In the genomic region with DNA sequence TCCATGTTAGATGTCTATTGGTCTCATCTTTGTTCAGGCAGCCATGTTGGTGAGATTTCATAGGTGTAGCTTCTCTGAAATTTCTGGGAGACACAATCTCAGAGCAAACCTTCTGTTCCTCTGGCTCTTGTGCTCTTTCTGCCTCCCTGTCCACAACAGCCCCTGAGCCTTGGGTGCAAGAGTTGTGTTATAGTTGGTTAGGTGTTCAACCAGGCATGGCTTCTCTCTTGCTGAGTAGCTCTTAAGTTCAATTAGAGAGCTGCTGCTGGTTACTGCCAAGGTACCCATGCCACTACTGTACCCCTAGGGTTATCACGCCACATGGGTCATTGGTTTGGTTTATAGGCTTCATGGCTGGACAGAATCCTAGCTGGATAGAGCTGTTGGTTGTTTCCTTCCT, we compare ENCODE assay signal across 22 mouse cellular contexts. TPM values are rescaled to one million over a fixed set of nuclear protein-coding genes. Genes with fewer than 3 reads are reported as not detected.
"Had no signal": no experiment of that assay in that cellular context is flagged by ENCODE, and none has a peak within 500 bp of the region (broad histone marks: within the 10 kb centered on the region; RNA-seq: fewer than 3 reads in every experiment).

No protein-coding gene starts in this region.

- DNase-seq: lung, adult 18-20 months; lung, embryonic 14.5 days; lung, postnatal 4 days; midbrain, embryonic 14.5 days; retina, postnatal 1 day; right cerebral cortex, adult 18-20 months; right cerebral cortex, postnatal 25 days; right cerebral cortex, postnatal 4 days; spleen, adult 18-20 months; thymus, adult 18-20 months; thymus, postnatal 14 days; thymus, postnatal 36 days had no signal

- H3K27me3 ChIP-seq: neural tube, embryonic 15.5 days had no signal

- H3K4me3 ChIP-seq: midbrain, embryonic 10.5 days; midbrain, embryonic 12.5 days; myocyte; neural tube, embryonic 13.5 days; neural tube, embryonic 15.5 days had no signal

- H3K36me3 ChIP-seq: midbrain, embryonic 10.5 days; midbrain, embryonic 12.5 days; neural tube, embryonic 13.5 days; neural tube, embryonic 15.5 days had no signal

- H3K27ac ChIP-seq: midbrain, embryonic 10.5 days; midbrain, embryonic 12.5 days; neural tube, embryonic 13.5 days; neural tube, embryonic 15.5 days had no signal

- H3K9me3 ChIP-seq: midbrain, embryonic 10.5 days; midbrain, embryonic 12.5 days; neural tube, embryonic 13.5 days; neural tube, embryonic 15.5 days had no signal

- ATAC-seq: midbrain, embryonic 16.5 days had no signal

- H3K9ac ChIP-seq: lung, embryonic 14.5 days; midbrain, embryonic 12.5 days; neural tube, embryonic 13.5 days; neural tube, embryonic 15.5 days had no signal

- H3K4me2 ChIP-seq: lung, embryonic 14.5 days; midbrain, embryonic 12.5 days; neural tube, embryonic 13.5 days; neural tube, embryonic 15.5 days had no signal

RNA-seq across cellular contexts. Expression of gene Tepp, which starts 5.0 kb away (rescaled TPM):
- polyA plus RNA-seq: midbrain, embryonic 10.5 days; midbrain, embryonic 12.5 days; myocyte; neural tube, embryonic 11.5 days; small intestine, adult 2 months; stomach, embryonic 14.5 days; stomach, embryonic 16.5 days had no signal

RNA-seq across cellular contexts. Expression of gene Cngb1, which starts 9.0 kb away (rescaled TPM):
- polyA plus RNA-seq: midbrain, embryonic 10.5 days had no signal
